Mouse (Mus musculus) megakaryocyte, adult 5-6 weeks (primary cell): Measurements from ENCODE around the gene Dmd. TPM values are rescaled to one million over a fixed set of nuclear protein-coding genes. Genes with fewer than 3 reads are reported as not detected.
"Not testable (repeated sequence)": the region's sequence is repeated elsewhere in the genome, so short reads cannot be mapped to it uniquely, and the experiment has no call there.

Experiments
- ATAC-seq: 2 replicates; pipeline ENCODE4 v1.8.0; 2016; ENCODE audit warnings: mild to moderate bottlenecking, inconsistent platforms; ENCODE audit not compliant: poor library complexity, severe bottlenecking
- total RNA-seq, 2 experiments: library from RNA; stranded (forward) in 1 of 2; stranded (reverse) in 1 of 2; fragments of 153-499, 151-499 nt in 1 of 2; fragments of 221-1000, 200-1000 nt in 1 of 2; gene quantifications; 2 replicates each; pipeline versions ENCODE4 v1.2.3 to v1.2.4; 2015 to 2017

Gene Dmd
- 0.18 TPM in 1 of 2 replicates, not detected in the other for total RNA-seq (2015)
- total RNA-seq (2017) = not detected in 2 replicates

DNA sequence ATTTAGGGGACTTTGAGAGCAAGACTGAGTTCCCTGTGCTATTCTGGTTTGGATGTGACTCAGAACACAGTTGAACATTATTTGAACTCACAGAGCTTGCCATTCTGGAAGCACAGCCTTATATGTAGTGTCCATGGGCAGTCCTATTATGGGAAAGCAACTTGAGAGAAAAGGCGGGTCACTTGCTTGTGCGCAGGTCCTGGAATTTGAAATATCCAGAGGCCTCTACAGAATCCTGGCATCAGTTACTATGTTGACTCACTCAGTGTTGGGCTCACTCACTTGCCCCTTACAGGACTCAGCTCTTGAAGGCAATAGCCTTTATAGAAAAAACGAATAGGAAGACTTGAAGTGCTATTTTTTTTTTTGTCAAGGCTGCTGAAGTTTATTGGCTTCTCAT is at the start of gene Dmd:
TSS of gene Dmd (plus strand) at position 241 of the 400 bp plus-strand sequence.
- no peak for ATAC-seq

DNA sequence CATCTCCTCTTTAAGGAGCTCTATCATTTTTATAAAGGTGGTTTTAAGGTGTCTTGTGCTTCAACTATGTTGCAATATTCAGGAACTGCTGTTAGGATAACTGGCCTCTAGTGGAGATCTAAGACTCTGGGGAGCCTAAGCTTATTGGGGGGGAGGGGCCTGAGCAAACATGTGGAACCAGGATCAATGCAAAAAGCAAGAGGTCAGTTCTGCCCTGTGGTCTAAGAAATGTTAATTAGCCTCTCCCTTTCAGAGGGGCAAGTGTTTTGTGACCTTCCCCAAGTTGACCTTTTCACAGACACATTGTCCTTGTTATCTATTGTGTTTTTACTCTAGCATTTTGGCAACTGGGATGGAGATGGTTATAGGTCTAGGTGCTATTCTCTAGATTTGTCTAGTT is 47.2 kb upstream of the Dmd start:
- ATAC-seq = no peak

DNA sequence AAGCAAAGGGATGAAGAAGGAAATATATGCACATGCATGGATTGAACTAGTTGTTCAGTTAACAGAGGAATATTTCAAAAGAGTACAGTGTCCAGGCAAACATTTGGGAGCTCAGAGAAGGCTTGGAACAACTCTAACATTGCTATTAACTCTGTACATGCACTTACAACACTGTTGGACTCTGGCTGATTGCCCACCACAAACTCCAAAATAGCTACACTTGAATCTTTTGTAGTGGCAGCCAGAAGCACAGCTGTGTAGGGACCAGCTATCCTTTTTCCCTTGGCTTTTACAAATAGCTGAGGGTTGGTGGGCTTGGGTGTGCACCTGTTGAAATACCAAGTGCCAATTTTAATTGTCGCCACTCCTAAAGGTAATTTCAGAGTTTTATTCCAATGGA is 39.0 kb downstream of the Dmd start:
- ATAC-seq = no peak

DNA sequence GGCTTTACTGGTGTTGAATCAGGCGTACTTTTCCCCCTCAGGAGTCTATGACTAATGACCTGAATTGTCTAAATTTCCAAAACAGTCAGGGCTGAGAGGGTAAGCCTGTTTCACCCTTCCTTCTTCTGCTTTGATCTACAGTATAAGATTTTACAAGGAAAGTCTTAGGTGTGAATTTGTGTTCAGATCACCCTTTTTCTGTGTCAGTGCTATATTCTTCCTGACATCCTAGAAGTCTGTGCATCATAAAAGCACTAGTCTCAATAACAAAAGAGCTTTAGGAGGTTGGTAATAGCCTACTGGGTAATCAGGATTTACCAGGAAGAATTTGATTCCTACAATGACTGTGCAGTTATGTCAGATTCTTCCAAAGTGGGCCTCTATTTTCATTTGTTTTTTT is 101.5 kb downstream of the Dmd start:
- ATAC-seq = no peak

DNA sequence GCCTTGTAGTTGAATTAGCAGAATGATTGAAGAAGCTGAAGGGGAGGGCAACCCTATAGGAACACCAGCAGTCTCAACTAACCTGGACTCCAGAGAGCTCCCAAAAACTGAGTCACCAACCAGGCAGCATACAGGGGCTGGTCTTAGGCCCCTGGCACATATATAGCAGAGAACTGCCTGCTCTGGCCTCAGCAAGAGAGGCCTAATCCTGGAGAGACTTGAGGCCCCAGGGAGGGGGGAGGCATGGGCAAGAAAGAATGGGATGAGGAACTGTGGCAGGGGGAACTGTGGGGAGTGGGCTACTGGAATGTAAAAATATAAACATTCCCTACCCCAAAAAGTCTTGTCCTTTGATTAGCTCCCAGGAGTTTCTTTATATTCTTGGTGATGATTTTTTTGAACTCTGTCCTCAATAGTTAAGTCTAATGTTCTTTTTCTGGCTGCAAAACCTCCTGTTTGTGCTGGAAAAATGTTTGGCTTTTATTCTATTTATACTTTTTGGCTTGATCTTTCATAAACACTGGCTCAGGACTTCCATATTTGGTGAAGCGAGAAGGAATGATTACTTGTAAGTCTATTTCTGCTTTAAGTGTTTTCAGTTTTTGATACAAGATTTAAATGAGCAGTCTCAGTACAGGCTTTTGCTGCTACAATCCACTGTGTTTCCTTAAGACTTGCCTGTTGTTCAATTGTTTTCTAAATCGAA is 167.7 kb downstream of the Dmd start:
- no peak for ATAC-seq

DNA sequence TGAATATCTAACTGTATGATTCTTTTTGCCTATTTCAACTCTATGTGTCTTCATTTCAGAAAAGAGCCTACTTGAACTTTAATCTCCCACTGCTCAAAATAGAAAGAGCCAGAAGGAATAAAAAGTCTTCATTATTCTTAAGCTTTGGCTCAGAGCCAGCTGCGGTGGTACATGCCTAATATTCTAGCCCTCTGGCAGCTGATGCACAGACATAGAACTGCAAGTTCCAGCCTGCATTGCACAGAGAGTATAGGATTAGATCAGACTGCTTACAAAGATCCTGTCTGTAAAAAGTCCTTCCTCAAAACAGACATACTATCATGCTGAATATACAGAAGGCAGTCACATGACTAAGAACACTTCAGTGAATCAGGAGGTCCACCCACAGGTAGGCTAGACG is 168.5 kb downstream of the Dmd start:
- ATAC-seq = no peak

DNA sequence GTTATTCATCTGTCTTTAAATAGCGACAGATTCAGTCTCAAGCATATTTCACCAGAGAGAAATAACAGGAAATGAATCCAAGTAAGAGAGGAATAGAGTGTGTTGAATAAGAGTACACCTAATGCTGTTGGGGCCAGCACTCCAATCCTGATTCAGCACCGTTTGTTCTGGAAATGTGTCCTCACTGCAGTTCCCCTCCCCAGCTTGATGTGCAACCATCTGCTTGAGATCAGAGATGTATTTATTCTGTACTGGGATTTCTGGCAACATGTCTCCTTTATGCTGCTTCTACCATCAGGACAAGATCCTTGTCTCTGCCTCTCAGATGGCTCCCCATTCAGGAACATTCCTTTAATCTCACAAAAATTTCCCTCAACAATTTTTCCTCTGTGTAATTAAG is 271.9 kb downstream of the Dmd start:
- ATAC-seq = no peak

DNA sequence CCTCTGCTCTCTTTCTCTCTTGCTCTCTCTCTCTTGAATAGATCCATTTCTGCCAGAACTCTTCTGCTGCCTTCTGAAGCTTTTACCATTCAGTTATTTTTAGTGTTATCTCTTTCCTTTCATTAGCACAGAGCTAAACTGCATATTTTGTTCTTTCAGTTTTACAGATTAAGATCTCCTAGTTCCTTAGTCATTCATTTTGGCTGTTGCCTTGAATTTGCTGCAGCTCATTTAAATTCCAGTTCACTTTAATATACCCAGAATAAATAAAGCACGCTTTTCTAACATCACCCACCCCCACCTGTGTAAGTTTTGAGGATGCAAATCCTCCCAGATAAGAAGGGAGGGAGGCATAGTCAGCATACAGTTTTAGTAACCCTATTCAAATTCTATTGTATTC is 272.4 kb downstream of the Dmd start:
- ATAC-seq = no peak

DNA sequence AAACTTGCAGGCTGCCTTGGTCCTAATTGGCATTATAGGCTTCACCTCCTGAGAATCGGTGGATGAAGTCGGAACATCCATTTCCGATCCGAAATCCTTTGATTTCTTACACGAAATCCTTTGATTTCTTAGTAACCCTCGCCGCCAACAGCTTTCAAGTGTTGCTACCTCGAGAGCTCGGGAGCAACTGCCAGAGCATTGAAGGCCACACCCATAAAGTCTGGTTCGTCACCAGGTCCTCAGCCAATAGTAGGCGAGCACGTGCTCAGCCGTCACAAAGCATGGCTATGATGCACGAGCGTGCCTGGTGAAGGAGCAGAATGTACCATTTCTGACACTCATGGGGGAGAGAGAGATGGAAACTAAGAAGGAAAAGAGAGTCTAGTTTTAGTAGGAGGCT is 538.9 kb downstream of the Dmd start, which contains the start of gene Tsga8:
TSS of gene Tsga8 (minus strand) at position 327 of the 400 bp plus-strand sequence.
- no peak for ATAC-seq

DNA sequence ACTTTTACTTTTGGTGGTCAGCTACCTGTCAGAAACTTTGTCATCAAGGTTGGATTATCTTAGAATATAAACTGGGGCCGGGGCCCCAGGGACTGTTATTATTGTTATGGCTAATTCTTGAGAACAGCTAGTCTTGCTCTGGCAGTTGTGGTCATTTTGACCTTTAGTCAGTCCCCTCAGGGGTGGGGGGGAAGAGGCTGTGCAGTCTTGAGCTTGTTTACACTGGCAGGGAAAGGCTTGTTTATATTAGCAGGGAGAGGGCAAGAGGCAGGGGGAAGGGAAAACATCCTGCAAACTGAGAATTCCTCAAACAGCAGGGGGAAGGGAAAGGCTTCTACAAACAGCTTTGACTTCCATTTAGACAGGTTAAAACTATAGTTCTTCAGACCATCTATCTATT is 726.3 kb downstream of the Dmd start:
- ATAC-seq = no peak

DNA sequence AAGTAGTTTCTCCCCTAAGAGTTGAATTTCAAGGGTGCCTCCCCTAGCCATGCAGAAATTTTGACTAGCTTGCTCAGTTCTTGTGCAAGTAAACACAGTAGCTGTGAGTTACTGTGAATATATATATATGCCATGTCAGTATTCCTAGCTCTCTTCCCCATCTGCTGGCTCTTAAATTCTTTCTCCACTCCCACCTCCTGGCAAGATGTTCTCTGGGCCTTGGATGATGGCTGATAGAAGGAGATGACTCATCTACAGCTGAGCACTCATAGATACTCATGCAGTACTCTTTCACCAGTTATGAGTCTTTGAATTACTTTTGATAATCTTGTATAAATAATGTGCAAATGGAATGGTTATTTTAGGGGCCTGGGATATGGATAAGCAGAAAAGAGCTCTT is 737.9 kb downstream of the Dmd start:
- no peak for ATAC-seq

DNA sequence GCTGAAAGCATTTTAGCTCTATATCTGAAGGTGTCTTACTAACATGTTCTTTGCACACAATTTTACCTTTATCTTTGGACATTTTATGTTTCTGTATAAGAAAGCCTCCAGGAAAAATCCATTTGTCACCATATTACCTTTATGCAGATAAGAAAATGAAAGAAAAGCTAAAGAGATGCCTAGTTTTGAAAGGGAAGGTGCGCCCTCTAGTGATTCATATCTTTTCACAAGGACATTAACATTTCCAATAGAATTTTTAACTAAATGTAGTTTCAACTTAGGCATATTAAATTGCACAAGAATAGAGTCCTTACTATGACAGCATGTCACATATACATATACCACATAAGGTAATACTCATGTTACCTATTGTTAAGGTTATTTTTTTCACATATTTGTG is 791.9 kb downstream of the Dmd start:
- ATAC-seq = no peak

DNA sequence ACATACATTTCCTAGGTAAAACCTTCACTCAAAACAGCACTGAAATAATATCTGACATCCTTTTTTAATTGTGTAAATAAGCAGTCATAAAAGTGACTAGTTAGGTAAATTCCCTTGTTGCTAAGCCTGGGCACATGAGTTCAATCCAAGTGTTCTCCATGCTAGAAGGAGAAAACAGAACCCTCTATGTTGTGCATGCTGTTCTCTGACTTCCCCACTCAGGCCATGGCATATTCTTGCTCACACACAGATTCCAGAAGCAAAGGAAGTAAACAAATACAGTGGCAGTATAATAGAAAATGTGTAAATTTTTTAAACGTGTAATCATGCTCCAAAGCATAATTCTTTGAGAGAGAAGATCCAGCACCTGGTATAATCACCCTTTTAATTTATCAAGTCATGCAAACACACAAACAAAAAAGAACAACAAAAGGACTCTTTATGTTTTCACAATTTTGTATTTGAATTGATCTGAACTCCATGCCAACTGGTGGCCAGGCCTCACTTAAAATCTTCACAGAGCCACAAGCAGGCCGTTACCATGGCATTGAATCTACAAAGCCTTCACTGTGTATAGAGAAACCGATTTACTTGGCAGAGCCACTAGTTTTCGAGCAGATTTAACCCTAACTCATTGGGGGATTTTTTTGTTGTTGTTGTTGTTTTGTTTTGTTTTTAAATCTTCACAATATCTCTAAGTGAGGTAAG is 797.8 kb downstream of the Dmd start:
- ATAC-seq = no peak

DNA sequence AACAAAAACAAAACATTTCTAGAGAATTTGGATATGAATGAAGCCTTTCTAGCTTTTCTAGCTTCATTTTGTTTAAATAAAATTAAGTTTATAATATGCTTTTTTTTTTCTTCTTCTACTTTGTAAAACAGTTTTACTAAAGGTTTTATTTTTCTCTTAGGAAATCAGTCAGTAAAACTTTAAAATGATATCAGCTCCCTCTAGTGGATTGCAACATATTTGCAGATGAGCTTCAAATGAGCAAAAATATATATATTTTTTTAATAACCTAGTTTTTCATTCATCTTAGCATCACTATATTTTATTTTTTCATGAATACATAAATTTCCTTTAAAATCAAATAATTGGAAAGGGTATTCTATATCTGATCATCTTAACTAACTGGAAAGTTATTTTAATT is 838.7 kb downstream of the Dmd start:
- no peak for ATAC-seq

DNA sequence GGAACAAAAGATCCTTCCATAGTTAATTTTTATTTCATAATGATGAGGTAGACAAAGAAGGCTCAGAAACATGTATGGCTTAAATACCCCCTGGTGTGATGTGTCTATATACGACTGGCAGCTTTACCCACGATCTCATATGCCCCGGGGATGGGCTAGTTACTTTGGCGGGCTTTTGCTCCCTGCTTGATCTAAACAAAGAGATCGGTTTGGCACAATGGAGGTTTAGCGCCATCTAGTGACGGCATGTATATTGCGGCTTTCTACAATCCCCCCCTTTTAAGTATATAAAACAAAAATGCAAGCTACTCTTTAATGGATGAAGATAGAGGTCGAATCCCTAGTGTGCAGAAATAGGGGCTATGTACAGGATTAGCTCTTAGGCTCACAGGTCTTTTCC is 918.8 kb downstream of the Dmd start:
- ATAC-seq = not testable (repeated sequence)

DNA sequence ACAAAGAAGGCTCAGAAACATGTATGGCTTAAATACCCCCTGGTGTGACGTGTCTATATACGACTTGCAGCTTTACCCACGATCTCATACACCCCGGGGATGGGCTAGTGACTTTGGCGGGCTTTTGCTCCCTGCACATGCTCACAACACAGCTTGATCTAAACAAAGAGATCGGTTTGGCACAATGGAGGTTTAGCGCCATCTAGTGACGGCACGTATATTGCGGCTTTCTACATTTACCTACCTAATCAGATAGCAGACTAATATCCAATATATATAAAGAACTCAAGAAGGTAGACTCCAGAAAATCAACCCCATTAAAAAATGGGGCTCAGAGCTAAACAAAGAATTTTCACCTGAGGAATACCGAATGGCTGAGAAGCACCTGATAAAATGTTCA is 926.7 kb downstream of the Dmd start:
- ATAC-seq = not testable (repeated sequence)

DNA sequence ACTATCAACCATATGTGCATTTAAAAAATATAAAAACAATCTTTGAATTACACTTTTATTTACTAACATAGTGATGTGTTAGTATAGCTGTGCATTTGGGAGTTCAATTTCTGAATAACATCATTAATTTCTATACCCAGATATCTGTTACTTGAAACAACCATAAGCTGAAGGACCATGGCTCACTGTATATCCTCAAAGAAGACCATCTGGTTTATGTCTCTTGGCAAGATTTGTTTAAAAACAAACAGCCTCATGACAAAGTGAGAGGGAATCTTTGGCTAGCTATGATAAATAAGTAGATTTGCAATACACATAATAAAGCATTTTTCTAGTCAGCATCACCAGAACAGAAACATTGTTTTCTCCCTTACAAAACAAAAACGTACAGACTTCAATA is 1027.2 kb downstream of the Dmd start:
- ATAC-seq = no peak

DNA sequence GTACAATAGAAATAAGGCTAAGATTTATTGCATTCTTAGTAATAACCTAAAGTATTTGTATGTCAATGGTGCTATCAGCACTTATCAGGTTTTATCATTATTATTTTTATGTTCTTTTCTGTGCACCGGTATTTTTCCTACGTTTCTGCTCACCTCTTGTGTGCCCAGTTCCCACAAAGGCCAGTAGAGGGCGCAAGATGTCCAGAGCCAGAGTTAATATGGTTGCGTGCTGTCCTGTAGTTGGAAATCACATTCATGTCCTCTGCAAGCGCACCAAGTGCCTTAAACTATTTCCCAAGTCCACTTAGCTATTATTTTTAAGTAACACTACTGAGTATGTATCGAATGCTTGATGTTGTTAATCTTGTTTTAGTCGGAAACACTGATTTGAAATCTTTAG is 1052.6 kb downstream of the Dmd start:
- no peak for ATAC-seq

DNA sequence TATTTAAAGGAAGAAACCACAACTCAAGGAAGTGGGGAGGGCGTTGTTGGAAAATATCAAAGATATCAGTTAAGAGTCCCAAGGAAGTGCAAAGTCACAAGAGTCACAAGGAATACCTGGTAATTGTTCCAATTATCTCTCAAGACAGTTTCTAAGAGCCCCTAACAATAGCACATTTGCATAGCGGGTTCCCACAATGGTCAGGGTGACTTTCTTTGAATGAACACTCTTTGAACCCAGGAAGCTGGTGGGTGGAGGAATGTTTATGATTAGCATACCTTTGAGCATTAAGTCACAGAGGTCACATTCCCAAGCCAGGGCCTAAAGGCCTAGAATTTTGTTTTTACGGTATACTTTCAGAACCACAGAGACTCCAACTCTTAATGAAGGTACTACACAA is 1113.8 kb downstream of the Dmd start:
- not testable (repeated sequence) for ATAC-seq

DNA sequence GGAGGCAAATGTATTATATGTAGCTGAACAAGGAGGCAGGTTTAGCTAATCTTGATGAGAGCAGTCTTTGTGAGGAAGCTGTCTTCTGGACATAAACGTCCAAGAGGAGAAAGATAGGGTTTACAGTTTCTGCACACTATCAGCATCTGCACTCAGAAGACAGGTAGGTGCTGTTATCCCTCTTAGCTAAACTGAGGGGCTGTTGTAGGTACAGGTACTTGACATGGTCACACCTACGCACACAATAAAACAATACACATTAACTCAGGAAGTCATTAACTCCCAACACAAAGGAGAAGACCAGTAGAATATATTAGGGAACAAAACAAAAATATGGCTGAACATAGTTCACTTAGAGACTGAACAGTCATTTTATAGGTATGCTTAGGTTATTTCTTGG is 1217.2 kb downstream of the Dmd start:
- no peak for ATAC-seq

DNA sequence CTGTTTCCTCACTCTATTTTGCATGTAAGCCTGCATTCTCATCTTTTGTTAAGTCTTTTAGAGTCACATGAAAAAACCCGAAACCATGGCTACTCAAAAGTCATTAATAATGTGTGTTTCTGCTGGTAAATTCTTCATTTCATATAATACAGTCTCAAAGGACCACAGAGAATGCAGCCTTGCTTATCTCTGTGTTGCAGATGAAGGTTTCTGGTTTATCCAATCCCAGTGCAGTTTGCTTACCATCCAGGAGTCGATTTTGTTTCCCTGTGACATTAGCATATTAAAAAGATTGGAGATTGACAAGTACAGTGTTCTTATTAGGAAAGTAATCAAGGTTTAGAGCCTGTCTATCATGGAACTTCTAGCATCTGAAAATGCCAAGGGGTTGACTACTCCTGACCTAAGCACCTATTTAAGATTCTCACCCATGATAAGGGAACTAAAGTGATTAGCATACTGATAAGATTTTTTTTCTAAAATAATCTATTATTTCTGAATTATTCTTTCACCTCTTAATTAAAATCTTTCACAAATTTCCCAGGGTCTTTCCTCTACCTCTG is 1292.7 kb downstream of the Dmd start:
- ATAC-seq = no peak

DNA sequence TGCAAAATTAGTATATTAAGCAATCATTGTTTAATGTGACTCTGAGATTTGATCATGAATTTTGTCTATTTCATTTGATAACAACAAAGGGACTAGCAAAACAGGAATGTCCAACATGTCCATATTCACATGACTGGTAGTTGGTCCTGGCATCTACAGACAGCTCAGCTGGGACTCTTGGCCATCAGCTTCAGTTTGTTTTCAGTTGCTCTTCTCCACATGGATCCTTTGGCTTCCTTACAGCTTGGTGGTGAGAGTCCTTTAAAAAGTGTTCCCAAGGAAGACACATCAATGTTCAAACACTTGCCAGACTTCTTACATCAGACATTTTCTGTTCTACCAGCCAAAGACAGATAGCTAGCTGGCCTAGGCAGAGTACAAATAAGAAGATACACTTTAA is 1381.9 kb downstream of the Dmd start:
- ATAC-seq = no peak
